Mouse (Mus musculus) MEL (cell line): Measurements from ENCODE around the gene Zfp575. TPM values are rescaled to one million over a fixed set of nuclear protein-coding genes. Genes with fewer than 3 reads are reported as not detected.

Experiments
- DNase-seq: peaks from one replicate; pipeline ENCODE4 v3.0.0; 2011; ENCODE audit warnings: low read depth, low spot score
- H3K27ac ChIP-seq: 2 replicates; pipeline ENCODE4 v1.5.1; 2012; ENCODE audit warnings: low read depth, mild to moderate bottlenecking, control low read depth, low read length, moderate library complexity; ENCODE audit not compliant: control insufficient read depth
- H3K27me3 ChIP-seq, 2 experiments: fragments of 150-350 bp in 1 of 2; sonication (generic) in 1 of 2; 2 replicates each; pipeline ENCODE4 v1.6.1; 2012; ENCODE audit warnings: low read length in 2 of 2, mild to moderate bottlenecking in 2 of 2, improper control_type of control experiment in 1 of 2, moderate library complexity in 1 of 2; ENCODE audit not compliant: insufficient read depth in 2 of 2, control insufficient read depth in 1 of 2
- H3K36me3 ChIP-seq, 2 experiments: 2 replicates each; pipeline ENCODE4 v1.6.1; 2012 to 2014; ENCODE audit warnings: low read length in 2 of 2, improper control_type of control experiment in 1 of 2, inconsistent platforms in 1 of 2, mild to moderate bottlenecking in 1 of 2; ENCODE audit not compliant: insufficient read depth in 2 of 2, control insufficient read depth in 1 of 2
- H3K4me1 ChIP-seq, 2 experiments: fragments of 150-350 bp in 1 of 2; sonication (generic) in 1 of 2; 2 replicates each; pipeline ENCODE4 v1.6.1; 2012; ENCODE audit warnings: low read length in 2 of 2, improper control_type of control experiment in 1 of 2, mild to moderate bottlenecking in 1 of 2; ENCODE audit not compliant: insufficient read depth in 2 of 2, control insufficient read depth in 1 of 2
- H3K4me3 ChIP-seq, 2 experiments: fragments of 150-350 bp in 1 of 2; sonication (generic) in 1 of 2; 2 replicates each; pipeline ENCODE4 v1.5.1; 2012; ENCODE audit warnings: low read depth in 2 of 2, low read length in 2 of 2, mild to moderate bottlenecking in 2 of 2, moderate library complexity in 2 of 2, control low read depth in 1 of 2, improper control_type of control experiment in 1 of 2; ENCODE audit not compliant: control insufficient read depth in 1 of 2, insufficient read depth in 1 of 2
- H3K79me2 ChIP-seq: 2 replicates; pipeline ENCODE4 v1.6.1; 2012; ENCODE audit warnings: mild to moderate bottlenecking, low read length, moderate library complexity; ENCODE audit not compliant: control insufficient read depth, poor library complexity, insufficient read depth
- H3K9ac ChIP-seq: 2 replicates; pipeline ENCODE4 v1.6.1; 2012; ENCODE audit warnings: low read depth, mild to moderate bottlenecking, control low read depth, low read length, moderate library complexity; ENCODE audit not compliant: control insufficient read depth, poor library complexity, severe bottlenecking
- H3K9me3 ChIP-seq: fragments of 150-350 bp; sonication (generic); replicated peaks from 2 replicates; pipeline ENCODE4 v1.6.1; 2012; ENCODE audit warnings: mild to moderate bottlenecking, low read length, improper control_type of control experiment, moderate library complexity; ENCODE audit not compliant: insufficient read depth
- BHLHE40 ChIP-seq: IDR thresholded peaks from 2 replicates; pipeline ENCODE4 v1.6.1; 2012; ENCODE audit warnings: low read depth, mild to moderate bottlenecking, inconsistent platforms, low read length, improper control_type of control experiment, borderline replicate concordance
- CHD1 ChIP-seq: IDR thresholded peaks from 2 replicates; pipeline ENCODE4 v1.6.1; 2012; ENCODE audit warnings: low read depth, mild to moderate bottlenecking, inconsistent platforms, low read length, improper control_type of control experiment
- CHD2 ChIP-seq: IDR thresholded peaks from 2 replicates; pipeline ENCODE4 v1.6.1; 2011; ENCODE audit warnings: low read length, improper control_type of control experiment
- CTCF ChIP-seq, 3 experiments: IDR thresholded peaks in 2 of 3; conservative IDR thresholded peaks in 1 of 3; 2 replicates each; pipeline ENCODE4 v1.5.1; 2011 to 2012; ENCODE audit warnings: low read length in 3 of 3, low read depth in 2 of 3, mild to moderate bottlenecking in 2 of 3, improper control_type of control experiment in 1 of 3, inconsistent platforms in 1 of 3, mixed read lengths in 1 of 3, moderate library complexity in 1 of 3; ENCODE audit not compliant: control insufficient read depth in 1 of 3, insufficient read depth in 1 of 3, poor library complexity in 1 of 3, severe bottlenecking in 1 of 3
- E2F4 ChIP-seq: IDR thresholded peaks from 2 replicates; pipeline ENCODE4 v1.6.1; 2011; ENCODE audit warnings: low read depth, low read length, improper control_type of control experiment, borderline replicate concordance
- ETS1 ChIP-seq: IDR thresholded peaks from 2 replicates; pipeline ENCODE4 v1.6.1; 2012; ENCODE audit warnings: low read depth, mild to moderate bottlenecking, inconsistent platforms, low read length, improper control_type of control experiment, moderate library complexity
- GABPA ChIP-seq: IDR thresholded peaks from 2 replicates; pipeline ENCODE4 v1.6.1; 2012; ENCODE audit warnings: low read depth, mild to moderate bottlenecking, inconsistent platforms, low read length, improper control_type of control experiment, moderate library complexity
- GATA1 ChIP-seq: IDR thresholded peaks from 2 replicates; pipeline ENCODE4 v1.6.1; 2011; ENCODE audit warnings: low read depth, low read length, improper control_type of control experiment
- MAFK ChIP-seq: IDR thresholded peaks from 2 replicates; pipeline ENCODE4 v1.6.1; 2011; ENCODE audit warnings: low read depth, mild to moderate bottlenecking, low read length, improper control_type of control experiment, borderline replicate concordance
- MAX ChIP-seq: IDR thresholded peaks from 2 replicates; pipeline ENCODE4 v1.6.1; 2011; ENCODE audit warnings: low read length, improper control_type of control experiment
- MEF2A ChIP-seq: IDR thresholded peaks from 2 replicates; pipeline ENCODE4 v1.6.1; 2014; ENCODE audit warnings: low read depth, mild to moderate bottlenecking, inconsistent platforms, low read length, improper control_type of control experiment; ENCODE audit not compliant: poor library complexity, insufficient replicate concordance, severe bottlenecking; ENCODE audit errors: extremely low read depth
- MYB ChIP-seq: IDR thresholded peaks from 2 replicates; pipeline ENCODE4 v1.6.1; 2011; ENCODE audit warnings: mild to moderate bottlenecking, low read depth, low read length, improper control_type of control experiment
- MYC ChIP-seq: IDR thresholded peaks from 2 replicates; pipeline ENCODE4 v1.6.1; 2011; ENCODE audit warnings: low read depth, mild to moderate bottlenecking, low read length, improper control_type of control experiment, moderate library complexity
- NRF1 ChIP-seq: IDR thresholded peaks from 2 replicates; pipeline ENCODE4 v1.6.1; 2014; ENCODE audit warnings: low read depth, mild to moderate bottlenecking, inconsistent platforms, low read length, improper control_type of control experiment, moderate library complexity; ENCODE audit not compliant: poor library complexity, insufficient read depth, severe bottlenecking
- POLR2AphosphoS2 ChIP-seq: IDR thresholded peaks from 2 replicates; pipeline ENCODE4 v1.6.1; 2011; ENCODE audit warnings: low read length, improper control_type of control experiment
- POLR2AphosphoS5 ChIP-seq: IDR thresholded peaks from 2 replicates; pipeline ENCODE4 v1.6.1; 2012; ENCODE audit warnings: low read depth, borderline replicate concordance, mild to moderate bottlenecking, inconsistent platforms, low read length, moderate library complexity, mixed read lengths
- RAD21 ChIP-seq: IDR thresholded peaks from 2 replicates; pipeline ENCODE4 v1.6.1; 2011; ENCODE audit warnings: mild to moderate bottlenecking, low read depth, low read length, improper control_type of control experiment
- RCOR1 ChIP-seq: IDR thresholded peaks from 2 replicates; pipeline ENCODE4 v1.6.1; 2012; ENCODE audit warnings: low read depth, mild to moderate bottlenecking, inconsistent platforms, low read length, improper control_type of control experiment
- SMC3 ChIP-seq: IDR thresholded peaks from 2 replicates; pipeline ENCODE4 v1.6.1; 2011; ENCODE audit warnings: low read depth, low read length, improper control_type of control experiment
- TAL1 ChIP-seq: IDR thresholded peaks from 2 replicates; pipeline ENCODE4 v1.6.1; 2012; ENCODE audit warnings: mild to moderate bottlenecking, inconsistent platforms, low read length, moderate library complexity, mixed read lengths
- TBP ChIP-seq: IDR thresholded peaks from 2 replicates; pipeline ENCODE4 v1.8.0; 2011; ENCODE audit warnings: low read depth, low read length, improper control_type of control experiment
- TCF12 ChIP-seq: IDR thresholded peaks from 2 replicates; pipeline ENCODE4 v1.6.1; 2014; ENCODE audit warnings: low read depth, mild to moderate bottlenecking, inconsistent platforms, low read length, improper control_type of control experiment, moderate library complexity
- UBTF ChIP-seq: IDR thresholded peaks from 2 replicates; pipeline ENCODE4 v1.6.1; 2012; ENCODE audit warnings: low read depth, mild to moderate bottlenecking, inconsistent platforms, low read length, improper control_type of control experiment, moderate library complexity, borderline replicate concordance; ENCODE audit not compliant: insufficient read depth
- USF1 ChIP-seq: IDR thresholded peaks from 2 replicates; pipeline ENCODE4 v1.6.1; 2014; ENCODE audit warnings: low read depth, mild to moderate bottlenecking, inconsistent platforms, low read length, improper control_type of control experiment, moderate library complexity
- ZC3H11A ChIP-seq: IDR thresholded peaks from 2 replicates; pipeline ENCODE4 v1.6.1; 2012; ENCODE audit warnings: low read depth, mild to moderate bottlenecking, inconsistent platforms, low read length, improper control_type of control experiment
- ZKSCAN1 ChIP-seq: IDR thresholded peaks from 2 replicates; pipeline ENCODE4 v1.6.1; 2012; ENCODE audit warnings: low read depth, mild to moderate bottlenecking, inconsistent platforms, low read length, improper control_type of control experiment, moderate library complexity
- ZMIZ1 ChIP-seq: IDR thresholded peaks from 2 replicates; pipeline ENCODE4 v1.6.1; 2012; ENCODE audit warnings: low read depth, mild to moderate bottlenecking, inconsistent platforms, low read length, improper control_type of control experiment, moderate library complexity
- ZNF384 ChIP-seq: IDR thresholded peaks from 2 replicates; pipeline ENCODE4 v1.6.1; 2012; ENCODE audit warnings: low read depth, mild to moderate bottlenecking, inconsistent platforms, low read length, improper control_type of control experiment
- polyA plus RNA-seq, 2 experiments: library from polyadenylated mRNA; stranded (reverse) in 1 of 2; unstranded in 1 of 2; fragments of >175 nt in 1 of 2; fragments of >200 nt in 1 of 2; gene quantifications; 2 replicates each; pipeline versions ENCODE4 v1.2.1 to v1.2.4; 2012; ENCODE audit warnings: low replicate concordance in 2 of 2, low read depth in 1 of 2; ENCODE audit not compliant: insufficient read length in 2 of 2, insufficient read depth in 1 of 2, missing spikeins in 1 of 2
- total RNA-seq: library from RNA; depleted of rRNA; stranded (reverse); fragments of 300-350 nt; gene quantifications from 2 replicates; pipeline ENCODE4 v1.2.3, GENCODE M21; 2012

Gene Zfp575
- total and polyA plus RNA-seq, 3 experiments, result 0.50 to 0.58 TPM; not detected in 1

GRCm38 (mm10) chr7:24564607-24565265, 22.7 kb downstream of the Zfp575 start:
- Histone ChIP-seq H3K79me2 (no peaks in the 10 kb centered on the region), H3K27me3 (no peaks in the 10 kb centered on the region), H3K9me3 (no peaks in the 10 kb centered on the region), H3K27ac (no peak overlapping the region), H3K4me1 (no peaks in the 10 kb centered on the region), H3K4me3 (no peak overlapping the region), H3K9ac (no peak overlapping the region), H3K36me3 (peaks cover 0 to 3% of the 10 kb centered on the region in 2 experiments; a peak in 2 of 4 replicates)
- TF ChIP-seq ZC3H11A, result 0 out of 2 replicates have a peak, but pooled peaks have one; percentile 16
- no peak for TF ChIP-seq ZNF384
- peak; percentile 66 for TF ChIP-seq SMC3
- no peak for TF ChIP-seq E2F4
- no peak for TF ChIP-seq GATA1
- TF ChIP-seq USF1, result no peak
- no peak for TF ChIP-seq POLR2AphosphoS2
- no peak for TF ChIP-seq MAFK
- no peak for TF ChIP-seq NRF1
- no peak for TF ChIP-seq TCF12
- TF ChIP-seq MYB, result no peak
- TF ChIP-seq POLR2AphosphoS5, result no peak
- TF ChIP-seq GABPA, result no peak
- TF ChIP-seq ETS1, result no peak
- no peak for TF ChIP-seq MYC
- TF ChIP-seq CTCF (IDR thresholded peaks at IDR 0.05 in 2 of 3, conservative IDR thresholded peaks at IDR 0.05 in 1 of 3; ENCODE audit: control insufficient read depth in 1 of 3, insufficient read depth in 1 of 3, low read depth in 2 of 3, low read length in 3 of 3, poor library complexity in 1 of 3, severe bottlenecking in 1 of 3), result peak; percentile 77 to 95 (median 86)
- TF ChIP-seq ZKSCAN1, result no peak
- TF ChIP-seq CHD1, result no peak
- peak; percentile 28 for TF ChIP-seq RAD21
- no peak for TF ChIP-seq ZMIZ1
- TF ChIP-seq TAL1, result no peak
- TF ChIP-seq MAX, result no peak
- no peak for TF ChIP-seq BHLHE40
- no peak for TF ChIP-seq RCOR1
- no peak for TF ChIP-seq CHD2
- TF ChIP-seq UBTF, result no peak
- no peak for TF ChIP-seq TBP
- TF ChIP-seq MEF2A, result no peak
- DNase-seq, result peak; percentile 69
